Mouse (Mus musculus): ENCODE measurements around the gene S1pr1. TPM values are rescaled to one million over a fixed set of nuclear protein-coding genes. Genes with fewer than 3 reads are reported as not detected.
A peak's percentile ranks its signal among the peaks of the same experiment; 100 is the strongest.

The S1pr1 gene
- 40.3 and 41.0 TPM in 2 replicates for polyA plus RNA-seq (2015; fragmentation: Nextera tagmentation; extraction: Ambion mirVana)

GRCm38 (mm10) chr3:115714671-115715651, at the start of gene S1pr1:
S1pr1 (minus strand) TSS chr3:115715072.
- Histone ChIP-seq H3K4me1 (replicated peaks; ENCODE audit: control insufficient read depth, insufficient read depth, low read length) (peaks cover 13% of the 10 kb centered on the region), H3K36me3 (ENCODE audit: control insufficient read depth, insufficient read depth, low read length) (no peaks in the 10 kb centered on the region), H3K4me3 (ENCODE audit: low read length) (peak within 1 kb of the TSS; percentile 62), H3K27ac (ENCODE audit: low read length) (peak within 1 kb of the TSS; percentile 78), H3K4me2 (ENCODE audit: low read depth, low read length) (peak within 1 kb of the TSS; percentile 90), H3K9me3 (ENCODE audit: control insufficient read depth, low read length) (no peaks in the 10 kb centered on the region), H3K27me3 (ENCODE audit: control insufficient read depth, insufficient read depth, low read depth, low read length) (no peaks in the 10 kb centered on the region), H3K9ac (ENCODE audit: low read length) (peak within 1 kb of the TSS; percentile 82)
- WGBS = 2% methylated on average over 51 of the region's 51 CpGs
- ATAC-seq (ENCODE audit: low read depth) = peak; percentile 93

GRCm38 (mm10) chr3:115763292-115763691, 48.4 kb upstream of the S1pr1 start:
- ATAC-seq (ENCODE audit: low read depth) = peak; percentile 87
- Histone ChIP-seq H3K9ac (ENCODE audit: low read length) (no peak overlapping the region), H3K4me1 (replicated peaks; ENCODE audit: control insufficient read depth, insufficient read depth, low read length) (peaks cover 10% of the 10 kb centered on the region), H3K4me2 (ENCODE audit: low read depth, low read length) (no peak overlapping the region), H3K27ac (ENCODE audit: low read length) (peak overlapping the region; percentile 51; the same call in 1 of the 2 replicates), H3K4me3 (ENCODE audit: low read length) (no peak overlapping the region), H3K9me3 (ENCODE audit: control insufficient read depth, low read length) (no peaks in the 10 kb centered on the region), H3K36me3 (ENCODE audit: control insufficient read depth, insufficient read depth, low read length) (no peaks in the 10 kb centered on the region), H3K27me3 (ENCODE audit: control insufficient read depth, insufficient read depth, low read depth, low read length) (no peaks in the 10 kb centered on the region)
- WGBS = 19% methylated on average over 6 of the region's 6 CpGs

GRCm38 (mm10) chr3:115762841-115763240, 48.0 kb upstream of the S1pr1 start:
- H3K4me1 ChIP-seq (replicated peaks; ENCODE audit: control insufficient read depth, insufficient read depth, low read length) = peaks cover 10% of the 10 kb centered on the region
- 44% methylated on average over 7 of the region's 7 CpGs for WGBS
- no peaks in the 10 kb centered on the region for H3K27me3 ChIP-seq (ENCODE audit: control insufficient read depth, insufficient read depth, low read depth, low read length)
- no peaks in the 10 kb centered on the region for H3K9me3 ChIP-seq (ENCODE audit: control insufficient read depth, low read length)
- H3K4me2 ChIP-seq (ENCODE audit: low read depth, low read length) = no peak overlapping the region
- peak overlapping the region; percentile 51; the same call in 1 of the 2 replicates for H3K27ac ChIP-seq (ENCODE audit: low read length)
- no peak for ATAC-seq (ENCODE audit: low read depth)
- no peak overlapping the region for H3K4me3 ChIP-seq (ENCODE audit: low read length)
- no peaks in the 10 kb centered on the region for H3K36me3 ChIP-seq (ENCODE audit: control insufficient read depth, insufficient read depth, low read length)
- H3K9ac ChIP-seq (ENCODE audit: low read length) = no peak overlapping the region

GRCm38 (mm10) chr3:115759659-115760058, 44.8 kb upstream of the S1pr1 start:
- no peak for ATAC-seq (ENCODE audit: low read depth)
- H3K9me3 ChIP-seq (ENCODE audit: control insufficient read depth, low read length) = no peaks in the 10 kb centered on the region
- 90% methylated on average over 4 of the region's 4 CpGs for WGBS

GRCm38 (mm10) chr3:115758455-115758912, 43.6 kb upstream of the S1pr1 start:
- Histone ChIP-seq H3K4me3 (ENCODE audit: low read length) (peak overlapping the region; percentile 21), H3K36me3 (ENCODE audit: control insufficient read depth, insufficient read depth, low read length) (no peaks in the 10 kb centered on the region), H3K4me1 (replicated peaks; ENCODE audit: control insufficient read depth, insufficient read depth, low read length) (peaks cover 10% of the 10 kb centered on the region), H3K27me3 (ENCODE audit: control insufficient read depth, insufficient read depth, low read depth, low read length) (no peaks in the 10 kb centered on the region), H3K4me2 (ENCODE audit: low read depth, low read length) (peak overlapping the region; percentile 46), H3K9me3 (ENCODE audit: control insufficient read depth, low read length) (no peaks in the 10 kb centered on the region), H3K27ac (ENCODE audit: low read length) (no peak overlapping the region), H3K9ac (ENCODE audit: low read length) (no peak overlapping the region; the same call in 1 of the 2 replicates)
- peak; percentile 44 for ATAC-seq (ENCODE audit: low read depth)
- WGBS = 8% methylated on average over 9 of the region's 9 CpGs

More at GRCm38 (mm10) chr3:115759659-115760058, 44.8 kb upstream of the S1pr1 start:
- H3K27me3 ChIP-seq (ENCODE audit: control insufficient read depth, insufficient read depth, low read depth, low read length) = no peaks in the 10 kb centered on the region
- H3K27ac ChIP-seq (ENCODE audit: low read length) = no peak overlapping the region
- peaks cover 10% of the 10 kb centered on the region for H3K4me1 ChIP-seq (replicated peaks; ENCODE audit: control insufficient read depth, insufficient read depth, low read length)
- no peaks in the 10 kb centered on the region for H3K36me3 ChIP-seq (ENCODE audit: control insufficient read depth, insufficient read depth, low read length)
- H3K4me3 ChIP-seq (ENCODE audit: low read length) = no peak overlapping the region
- no peak overlapping the region for H3K4me2 ChIP-seq (ENCODE audit: low read depth, low read length)
- no peak overlapping the region for H3K9ac ChIP-seq (ENCODE audit: low read length)

GRCm38 (mm10) chr3:115754466-115754865, 39.6 kb upstream of the S1pr1 start:
- H3K9ac ChIP-seq (ENCODE audit: low read length) = no peak overlapping the region
- H3K4me3 ChIP-seq (ENCODE audit: low read length) = no peak overlapping the region
- WGBS = 40% methylated on average over 8 of the region's 8 CpGs

GRCm38 (mm10) chr3:115750369-115750768, 35.5 kb upstream of the S1pr1 start:
- no peaks in the 10 kb centered on the region for H3K9me3 ChIP-seq (ENCODE audit: control insufficient read depth, low read length)
- no peak overlapping the region for H3K4me3 ChIP-seq (ENCODE audit: low read length)
- H3K4me2 ChIP-seq (ENCODE audit: low read depth, low read length) = no peak overlapping the region
- no peaks in the 10 kb centered on the region for H3K27me3 ChIP-seq (ENCODE audit: control insufficient read depth, insufficient read depth, low read depth, low read length)
- WGBS = 90% methylated on average over 3 of the region's 3 CpGs
- no peaks in the 10 kb centered on the region; the same call in 1 of the 2 replicates for H3K4me1 ChIP-seq (replicated peaks; ENCODE audit: control insufficient read depth, insufficient read depth, low read length)
- ATAC-seq (ENCODE audit: low read depth) = no peak
- H3K36me3 ChIP-seq (ENCODE audit: control insufficient read depth, insufficient read depth, low read length) = no peaks in the 10 kb centered on the region
- no peak overlapping the region for H3K9ac ChIP-seq (ENCODE audit: low read length)
- no peak overlapping the region for H3K27ac ChIP-seq (ENCODE audit: low read length)

More at GRCm38 (mm10) chr3:115754466-115754865, 39.6 kb upstream of the S1pr1 start:
- no peaks in the 10 kb centered on the region for H3K9me3 ChIP-seq (ENCODE audit: control insufficient read depth, low read length)
- H3K4me1 ChIP-seq (replicated peaks; ENCODE audit: control insufficient read depth, insufficient read depth, low read length) = peaks cover 5% of the 10 kb centered on the region
- no peak overlapping the region for H3K27ac ChIP-seq (ENCODE audit: low read length)
- H3K27me3 ChIP-seq (ENCODE audit: control insufficient read depth, insufficient read depth, low read depth, low read length) = no peaks in the 10 kb centered on the region
- H3K36me3 ChIP-seq (ENCODE audit: control insufficient read depth, insufficient read depth, low read length) = no peaks in the 10 kb centered on the region
- peak overlapping the region; percentile 17; the same call in 1 of the 2 replicates for H3K4me2 ChIP-seq (ENCODE audit: low read depth, low read length)
- no peak for ATAC-seq (ENCODE audit: low read depth)

GRCm38 (mm10) chr3:115748289-115748989, 33.6 kb upstream of the S1pr1 start:
- H3K4me3 ChIP-seq (ENCODE audit: low read length) = no peak overlapping the region
- H3K36me3 ChIP-seq (ENCODE audit: control insufficient read depth, insufficient read depth, low read length) = no peaks in the 10 kb centered on the region
- no peaks in the 10 kb centered on the region for H3K27me3 ChIP-seq (ENCODE audit: control insufficient read depth, insufficient read depth, low read depth, low read length)
- no peak overlapping the region for H3K27ac ChIP-seq (ENCODE audit: low read length)
- H3K9me3 ChIP-seq (ENCODE audit: control insufficient read depth, low read length) = no peaks in the 10 kb centered on the region
- H3K4me1 ChIP-seq (replicated peaks; ENCODE audit: control insufficient read depth, insufficient read depth, low read length) = no peaks in the 10 kb centered on the region
- H3K4me2 ChIP-seq (ENCODE audit: low read depth, low read length) = no peak overlapping the region
- ATAC-seq (ENCODE audit: low read depth) = peak; percentile 66
- 48% methylated on average over 5 of the region's 5 CpGs for WGBS
- H3K9ac ChIP-seq (ENCODE audit: low read length) = no peak overlapping the region

GRCm38 (mm10) chr3:115746511-115746910, 31.6 kb upstream of the S1pr1 start:
- no peaks in the 10 kb centered on the region for H3K27me3 ChIP-seq (ENCODE audit: control insufficient read depth, insufficient read depth, low read depth, low read length)
- H3K4me2 ChIP-seq (ENCODE audit: low read depth, low read length) = no peak overlapping the region
- WGBS = 77% methylated on average over 8 of the region's 8 CpGs
- no peak overlapping the region for H3K27ac ChIP-seq (ENCODE audit: low read length)
- no peak overlapping the region for H3K4me3 ChIP-seq (ENCODE audit: low read length)
- H3K9ac ChIP-seq (ENCODE audit: low read length) = no peak overlapping the region
- H3K9me3 ChIP-seq (ENCODE audit: control insufficient read depth, low read length) = no peaks in the 10 kb centered on the region
- H3K36me3 ChIP-seq (ENCODE audit: control insufficient read depth, insufficient read depth, low read length) = no peaks in the 10 kb centered on the region
- H3K4me1 ChIP-seq (replicated peaks; ENCODE audit: control insufficient read depth, insufficient read depth, low read length) = no peaks in the 10 kb centered on the region
- no peak for ATAC-seq (ENCODE audit: low read depth)

Measured in lung, embryonic 16.5 days (tissue).